Mouse (Mus musculus) heart, embryonic 13.5 days (tissue): ENCODE data around the gene Vrtn. TPM values are rescaled to one million over a fixed set of nuclear protein-coding genes. Genes with fewer than 3 reads are reported as not detected.

ENCODE experiments used
- ATAC-seq: fragments of 200-750 bp; cut with Nextera tagmentation; 2 replicates; pipeline ENCODE4 v1.8.0; 2017; ENCODE audit warnings: moderate TSS enrichment; ENCODE audit not compliant: insufficient number of reproducible peaks, low FRiP score, low TSS enrichment; ENCODE audit errors: extremely low read depth
- H3K27ac ChIP-seq: fragments of 300-500 bp; sonication (generic); replicated peaks from 2 replicates; pipeline ENCODE4 v1.5.1; 2015; ENCODE audit warnings: moderate library complexity, mild to moderate bottlenecking, inconsistent platforms
- H3K27me3 ChIP-seq: fragments of 300-500 bp; sonication (generic); replicated peaks from 2 replicates; pipeline ENCODE4 v1.6.1; 2015; ENCODE audit warnings: mild to moderate bottlenecking, inconsistent platforms
- H3K36me3 ChIP-seq: fragments of 300-500 bp; sonication (generic); 2 replicates; pipeline ENCODE4 v1.6.1; 2015; ENCODE audit warnings: mild to moderate bottlenecking, inconsistent platforms
- H3K4me1 ChIP-seq: fragments of 300-500 bp; sonication (generic); 2 replicates; pipeline ENCODE4 v1.6.1; 2015; ENCODE audit warnings: inconsistent platforms
- H3K4me2 ChIP-seq: fragments of 300-500 bp; sonication (generic); 2 replicates; pipeline ENCODE4 v1.6.1; 2015; ENCODE audit warnings: inconsistent platforms, mild to moderate bottlenecking, moderate library complexity
- H3K4me3 ChIP-seq: fragments of 300-500 bp; sonication (generic); 2 replicates; pipeline ENCODE4 v1.5.1; 2015; ENCODE audit warnings: moderate library complexity, mild to moderate bottlenecking, inconsistent platforms
- H3K9ac ChIP-seq: fragments of 300-500 bp; sonication (generic); 2 replicates; pipeline ENCODE4 v1.6.1; 2015; ENCODE audit warnings: inconsistent platforms, mild to moderate bottlenecking, moderate library complexity
- H3K9me3 ChIP-seq: fragments of 300-500 bp; sonication (generic); 2 replicates; pipeline ENCODE4 v1.6.1; 2016; ENCODE audit warnings: inconsistent platforms
- WGBS: fragments of 180-500 bp; shearing (Covaris S2); methylation state at CpG from one replicate; pipeline ENCODE4 v1.1.7; 2015; ENCODE audit warnings: mixed read lengths; 5-methylcytosine and 5-hydroxymethylcytosine counted together
- polyA plus RNA-seq: library from polyadenylated mRNA; unstranded; fragments of >200 nt; fragmentation: Nextera tagmentation; extraction: Ambion mirVana; gene quantifications from 2 replicates; pipeline ENCODE4 v1.2.1, GENCODE M21; 2015

Gene Vrtn
- polyA plus RNA-seq, 1 experiment from 2014 or later = not detected

- H3K4me2 ChIP-seq = no peak overlapping the region
- no peaks in the 10 kb centered on the region for H3K4me1 ChIP-seq
- H3K9ac ChIP-seq = no peak overlapping the region
- H3K4me3 ChIP-seq = no peak overlapping the region
- H3K27me3 ChIP-seq = peaks cover 12% of the 10 kb centered on the region; the same call in 1 of the 2 replicates
- no peaks in the 10 kb centered on the region for H3K9me3 ChIP-seq
- no peak overlapping the region for H3K27ac ChIP-seq
- WGBS = 82% methylated on average over 11 of the region's 11 CpGs
- no peak for ATAC-seq
- no peaks in the 10 kb centered on the region for H3K36me3 ChIP-seq
These were observed 48.2 kb downstream of the Vrtn start for GRCm38 (mm10) chr12:84689051-84689450.

GRCm38 (mm10) chr12:84691347-84691746, 50.5 kb downstream of the Vrtn start:
- Histone ChIP-seq H3K27ac (no peak overlapping the region), H3K9me3 (no peaks in the 10 kb centered on the region), H3K36me3 (no peaks in the 10 kb centered on the region), H3K4me3 (no peak overlapping the region), H3K9ac (no peak overlapping the region), H3K4me2 (no peak overlapping the region), H3K27me3 (peaks cover 35% of the 10 kb centered on the region), H3K4me1 (no peaks in the 10 kb centered on the region)
- no peak for ATAC-seq

- no peak overlapping the region for H3K9ac ChIP-seq
- H3K27ac ChIP-seq = no peak overlapping the region
- no peaks in the 10 kb centered on the region for H3K9me3 ChIP-seq
- H3K4me3 ChIP-seq = no peak overlapping the region
- peaks cover 43% of the 10 kb centered on the region for H3K27me3 ChIP-seq
- no peaks in the 10 kb centered on the region for H3K4me1 ChIP-seq
- WGBS = 49% methylated on average over 6 of the region's 6 CpGs
- no peaks in the 10 kb centered on the region for H3K36me3 ChIP-seq
- ATAC-seq = no peak
- no peak overlapping the region for H3K4me2 ChIP-seq
These were observed 51.3 kb downstream of the Vrtn start for GRCm38 (mm10) chr12:84692141-84692540.

- Histone ChIP-seq H3K9me3 (no peaks in the 10 kb centered on the region), H3K4me2 (peak within 1 kb of the TSS; percentile 92), H3K4me1 (0 out of 2 replicates have a peak, but pooled peaks cover 8% of the 10 kb centered on the region), H3K27ac (no peak within 1 kb of the TSS), H3K4me3 (peak within 1 kb of the TSS; percentile 61), H3K27me3 (peaks cover 96% of the 10 kb centered on the region), H3K9ac (no peak within 1 kb of the TSS), H3K36me3 (no peaks in the 10 kb centered on the region)
- WGBS = under 1% methylated on average over 73 of the region's 79 CpGs
- ATAC-seq = peak; percentile 63; the same call in 1 of the 2 replicates
These were observed 57.7 kb downstream of the Vrtn start, which contains the start of gene Syndig1l for GRCm38 (mm10) chr12:84698319-84699081. Syndig1l (minus strand) TSS chr12:84698831.

Other genes with a start within 250 kb of the Vrtn start
- 23.1 and 26.9 TPM in 2 replicates for gene Entpd5, start 232.0 kb upstream of the Vrtn start, polyA plus RNA-seq
- 0.62 and 1.6 TPM in 2 replicates for gene Bbof1, start 231.9 kb upstream of the Vrtn start, polyA plus RNA-seq
- 19.5 and 21.5 TPM in 2 replicates for gene Rnf113a2, start 223.8 kb upstream of the Vrtn start, polyA plus RNA-seq
- 36.1 and 38.5 TPM in 2 replicates for gene Aldh6a1, start 190.0 kb upstream of the Vrtn start, polyA plus RNA-seq
- 12.9 and 13.5 TPM in 2 replicates for gene Lin52, start 189.6 kb upstream of the Vrtn start, polyA plus RNA-seq
- not detected in 2 replicates for gene Vsx2, start 71.3 kb upstream of the Vrtn start, polyA plus RNA-seq
- gene Abcd4, start 23.6 kb upstream of the Vrtn start, polyA plus RNA-seq = 9.5 and 10.0 TPM in 2 replicates
- not detected in 2 replicates for gene Syndig1l, start 57.8 kb downstream of the Vrtn start, polyA plus RNA-seq
- 55.8 and 60.1 TPM in 2 replicates for gene Npc2, start 132.1 kb downstream of the Vrtn start, polyA plus RNA-seq
- 133 and 148 TPM in 2 replicates for gene Isca2, start 132.2 kb downstream of the Vrtn start, polyA plus RNA-seq
- gene Ltbp2, start 235.5 kb downstream of the Vrtn start, polyA plus RNA-seq = 1.8 TPM in 2 replicates